In the genomic region with DNA sequence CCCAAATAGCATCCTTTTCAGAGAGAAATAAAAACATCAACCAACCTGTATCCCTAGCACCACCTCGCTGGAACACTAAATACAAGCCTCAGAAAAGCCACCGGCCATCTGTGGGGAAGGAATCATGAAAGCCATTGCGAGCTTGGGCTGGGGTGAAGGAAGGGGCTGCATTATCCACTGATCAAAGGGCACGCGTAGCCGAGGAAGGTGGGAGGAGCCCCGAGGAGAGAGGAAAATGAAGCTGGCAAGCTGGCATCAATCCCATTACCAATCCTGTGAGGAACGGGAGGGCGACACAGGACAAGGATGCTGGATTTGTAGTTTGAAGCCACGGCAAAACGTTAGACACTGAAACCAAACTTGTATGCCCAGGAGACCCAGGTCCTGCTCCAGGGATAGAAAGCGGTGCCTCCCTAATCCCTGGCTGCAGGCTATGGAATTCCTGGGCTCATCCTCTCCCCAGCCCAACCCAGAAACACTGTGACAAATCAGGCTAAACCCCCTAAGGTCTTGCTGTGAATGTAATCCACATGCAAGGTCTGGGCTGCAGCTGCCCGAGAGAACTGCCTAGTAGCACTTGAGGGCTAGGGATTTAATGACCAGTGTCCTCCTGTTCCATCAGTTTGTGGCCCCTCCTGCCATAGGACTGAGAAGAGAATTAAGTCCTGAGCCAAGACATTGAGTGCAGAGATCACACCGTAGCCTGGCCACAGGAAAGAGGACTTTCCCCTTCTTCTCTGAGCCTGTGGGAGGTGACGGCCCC, we compare ENCODE assay signal across 8 mouse cellular contexts.
DNase-seq lines count a peak whose midpoint lies in the region; ATAC-seq lines count a peak whose summit lies in the region.
"Had no signal": no experiment of that assay in that cellular context is flagged by ENCODE, and none has a peak within 500 bp of the region (broad histone marks: within the 10 kb centered on the region; RNA-seq: fewer than 3 reads in every experiment).

No protein-coding gene starts in this region.

- peak; percentile 55; the same call in 1 of the 2 replicates for ATAC-seq in kidney, embryonic 14.5 days (ENCODE audit: low FRiP score, low TSS enrichment)
- 0 out of 2 replicates have a peak, but pooled peaks have one; percentile 62 for ATAC-seq in embryonic facial prominence, embryonic 14.5 days (ENCODE audit: low read depth)
- no peak; the same call in 1 of the 2 replicates for ATAC-seq in hindbrain, embryonic 16.5 days
- ATAC-seq in neural tube, embryonic 14.5 days (ENCODE audit: low read depth) = no peak
- ATAC-seq in CD4-positive, CD25-positive, alpha-beta regulatory T cell, adult 4 months = no peak

- no peak overlapping the region for H3K4me3 ChIP-seq in kidney, embryonic 14.5 days (ENCODE audit: low read length)
- H3K4me3 ChIP-seq in embryonic facial prominence, embryonic 14.5 days (ENCODE audit: low read depth, low read length) = peak overlapping the region; percentile 6; the same call in 1 of the 2 replicates
- H3K4me3 ChIP-seq in hindbrain, embryonic 16.5 days (ENCODE audit: low read length) = peak overlapping the region; percentile 20; the same call in 1 of the 2 replicates
- no peak overlapping the region for H3K4me3 ChIP-seq in neural tube, embryonic 14.5 days (ENCODE audit: low read depth, low read length)

- H3K4me1 ChIP-seq in kidney, embryonic 14.5 days (ENCODE audit: control insufficient read depth, insufficient read depth, low read length) = peaks cover 16% of the 10 kb centered on the region
- peaks cover 43% of the 10 kb centered on the region for H3K4me1 ChIP-seq in embryonic facial prominence, embryonic 14.5 days (ENCODE audit: control insufficient read depth, insufficient read depth, low read length)
- peaks cover 16% of the 10 kb centered on the region for H3K4me1 ChIP-seq in hindbrain, embryonic 16.5 days (ENCODE audit: control insufficient read depth, insufficient read depth, low read depth, low read length)
- peaks cover 10% of the 10 kb centered on the region; the same call in 1 of the 2 replicates for H3K4me1 ChIP-seq in neural tube, embryonic 14.5 days (ENCODE audit: control insufficient read depth, insufficient read depth, low read length)

- H3K27ac ChIP-seq in kidney, embryonic 14.5 days (ENCODE audit: low read depth, low read length) = no peak overlapping the region
- peak overlapping the region; percentile 67 for H3K27ac ChIP-seq in embryonic facial prominence, embryonic 14.5 days (replicated peaks; ENCODE audit: low read depth, low read length)
- no peak overlapping the region for H3K27ac ChIP-seq in hindbrain, embryonic 16.5 days (ENCODE audit: low read depth, low read length)
- H3K27ac ChIP-seq in neural tube, embryonic 14.5 days (ENCODE audit: low read depth, low read length) = no peak overlapping the region

- H3K9ac ChIP-seq in kidney, embryonic 14.5 days (ENCODE audit: low read depth, low read length) = no peak overlapping the region
- H3K9ac ChIP-seq in embryonic facial prominence, embryonic 14.5 days (ENCODE audit: low read depth, low read length) = peak overlapping the region; percentile 7
- H3K9ac ChIP-seq in hindbrain, embryonic 16.5 days (ENCODE audit: low read depth, low read length) = peak overlapping the region; percentile 45; the same call in 1 of the 2 replicates
- H3K9ac ChIP-seq in neural tube, embryonic 14.5 days (replicated peaks; ENCODE audit: low read depth, low read length) = peak overlapping the region; percentile 21; the same call in 1 of the 2 replicates

- H3K36me3 ChIP-seq in kidney, embryonic 14.5 days (ENCODE audit: control insufficient read depth, insufficient read depth, low read length) = no peaks in the 10 kb centered on the region
- no peaks in the 10 kb centered on the region for H3K36me3 ChIP-seq in embryonic facial prominence, embryonic 14.5 days (ENCODE audit: control insufficient read depth, insufficient read depth, low read length)
- no peaks in the 10 kb centered on the region for H3K36me3 ChIP-seq in hindbrain, embryonic 16.5 days (ENCODE audit: control insufficient read depth, insufficient read depth, low read length)
- no peaks in the 10 kb centered on the region for H3K36me3 ChIP-seq in neural tube, embryonic 14.5 days (ENCODE audit: control insufficient read depth, insufficient read depth, low read length)

- no peak for DNase-seq in kidney, postnatal 14 days
- DNase-seq in embryonic facial prominence, embryonic 14.5 days (ENCODE audit: low spot score) = peak; percentile 76
- DNase-seq in right cerebral cortex, postnatal 4 days = no peak
- DNase-seq: spleen, adult 18-20 months had no signal

- no peaks in the 10 kb centered on the region for H3K9me3 ChIP-seq in kidney, embryonic 14.5 days (ENCODE audit: control insufficient read depth, low read length)
- H3K9me3 ChIP-seq in embryonic facial prominence, embryonic 14.5 days (ENCODE audit: control insufficient read depth, low read length) = no peaks in the 10 kb centered on the region
- H3K9me3 ChIP-seq in hindbrain, embryonic 16.5 days (ENCODE audit: control insufficient read depth, low read length) = no peaks in the 10 kb centered on the region
- no peaks in the 10 kb centered on the region for H3K9me3 ChIP-seq in neural tube, embryonic 14.5 days (ENCODE audit: control insufficient read depth, low read length)

- H3K27me3 ChIP-seq in kidney, embryonic 14.5 days (ENCODE audit: control insufficient read depth, insufficient read depth, low read length) = no peaks in the 10 kb centered on the region
- H3K27me3 ChIP-seq in embryonic facial prominence, embryonic 14.5 days (replicated peaks; ENCODE audit: control insufficient read depth, insufficient read depth, low read length) = 0 out of 2 replicates have a peak, but pooled peaks cover 3% of the 10 kb centered on the region
- no peaks in the 10 kb centered on the region for H3K27me3 ChIP-seq in hindbrain, embryonic 16.5 days (replicated peaks; ENCODE audit: control insufficient read depth, insufficient read depth, low read length)
- no peaks in the 10 kb centered on the region for H3K27me3 ChIP-seq in neural tube, embryonic 14.5 days (ENCODE audit: control insufficient read depth, insufficient read depth, low read length)

- WGBS in kidney, embryonic 14.5 days = 7% methylated on average over 15 of the region's 15 CpGs
- 7% methylated on average over 15 of the region's 15 CpGs for WGBS in embryonic facial prominence, embryonic 14.5 days
- 9% methylated on average over 15 of the region's 15 CpGs for WGBS in hindbrain, embryonic 16.5 days
- WGBS in neural tube, embryonic 14.5 days = 6% methylated on average over 15 of the region's 15 CpGs

- H3K4me2 ChIP-seq in kidney, embryonic 14.5 days (replicated peaks; ENCODE audit: low read depth, low read length) = 0 out of 2 replicates have a peak overlapping the region, but pooled peaks have one; percentile 5
- peak overlapping the region; percentile 43 for H3K4me2 ChIP-seq in embryonic facial prominence, embryonic 14.5 days (ENCODE audit: low read depth, low read length)
- H3K4me2 ChIP-seq in hindbrain, embryonic 16.5 days (ENCODE audit: low read length) = peak overlapping the region; percentile 50
- H3K4me2 ChIP-seq in neural tube, embryonic 14.5 days (ENCODE audit: low read depth, low read length) = peak overlapping the region; percentile 35; the same call in 1 of the 2 replicates

Comparison
In these comparisons a context has a peak if more than half of its experiments do, and no peak if none do; other contexts are left out.
1. ATAC-seq: peak in kidney, embryonic 14.5 days (single experiment) and embryonic facial prominence, embryonic 14.5 days (single experiment); none in hindbrain, embryonic 16.5 days (single experiment), neural tube, embryonic 14.5 days (single experiment) and CD4-positive, CD25-positive, alpha-beta regulatory T cell, adult 4 months (single experiment).
2. H3K4me3 ChIP-seq: peak in embryonic facial prominence, embryonic 14.5 days (single experiment) and hindbrain, embryonic 16.5 days (single experiment); none in kidney, embryonic 14.5 days (single experiment) and neural tube, embryonic 14.5 days (single experiment).
3. Peak in every context shown above with its lines, with median percentiles within 50 percentile points of each other: H3K4me2 ChIP-seq.